Mouse (Mus musculus) E14TG2a.4 (cell line): Measurements from ENCODE around the gene Tor1aip1.
A peak's percentile ranks its signal among the peaks of the same experiment; 100 is the strongest.

Experiments used
- H3K27me3 ChIP-seq: 2 replicates; pipeline ENCODE4 v1.6.1; 2014; ENCODE audit warnings: low read length, control low read depth; ENCODE audit not compliant: insufficient read depth
- H3K36me3 ChIP-seq: 2 replicates; pipeline ENCODE4 v1.6.1; 2014; ENCODE audit warnings: low read length, control low read depth; ENCODE audit not compliant: insufficient read depth
- H3K4me1 ChIP-seq: replicated peaks from 2 replicates; pipeline ENCODE4 v1.6.1; 2014; ENCODE audit warnings: low read depth, low read length, control low read depth
- H3K4me3 ChIP-seq: replicated peaks from 2 replicates; pipeline ENCODE4 v1.5.1; 2014; ENCODE audit warnings: mild to moderate bottlenecking, low read length
- H3K9me3 ChIP-seq: 2 replicates; pipeline ENCODE4 v1.6.1; 2014; ENCODE audit warnings: low read length, control low read depth
- CTCF ChIP-seq: conservative IDR thresholded peaks from 2 replicates; pipeline ENCODE4 v1.5.1; 2014; ENCODE audit warnings: low read length
- NANOG ChIP-seq: IDR thresholded peaks from 2 replicates; pipeline ENCODE4 v1.6.1; 2014; ENCODE audit warnings: borderline replicate concordance, low read length, mixed read lengths
- POU5F1 ChIP-seq: IDR thresholded peaks from 2 replicates; pipeline ENCODE4 v1.6.1; 2014; ENCODE audit warnings: low read length, borderline replicate concordance

Gene Tor1aip1

GRCm38 (mm10) chr1:156066133-156066532 is 29.9 kb upstream of the Tor1aip1 start:
- TF ChIP-seq NANOG (no peak), POU5F1 (no peak), CTCF (no peak)
- Histone ChIP-seq H3K4me1 (peaks cover 35% of the 10 kb centered on the region), H3K9me3 (no peaks in the 10 kb centered on the region), H3K27me3 (no peaks in the 10 kb centered on the region), H3K4me3 (no peak overlapping the region), H3K36me3 (peaks cover 66% of the 10 kb centered on the region)

GRCm38 (mm10) chr1:156062193-156062592 is 25.9 kb upstream of the Tor1aip1 start:
- no peak overlapping the region for H3K4me3 ChIP-seq
- H3K4me1 ChIP-seq = peaks cover 32% of the 10 kb centered on the region
- H3K27me3 ChIP-seq = no peaks in the 10 kb centered on the region
- H3K9me3 ChIP-seq = no peaks in the 10 kb centered on the region
- TF ChIP-seq CTCF (no peak), POU5F1 (no peak), NANOG (no peak)
- H3K36me3 ChIP-seq = peaks cover 83% of the 10 kb centered on the region

GRCm38 (mm10) chr1:156058207-156058606 is 21.9 kb upstream of the Tor1aip1 start:
- Histone ChIP-seq H3K4me1 (peaks cover 29% of the 10 kb centered on the region), H3K4me3 (no peak overlapping the region), H3K27me3 (no peaks in the 10 kb centered on the region), H3K36me3 (peaks cover 77% of the 10 kb centered on the region), H3K9me3 (no peaks in the 10 kb centered on the region)
- TF ChIP-seq NANOG = no peak
- no peak for TF ChIP-seq POU5F1
- no peak for TF ChIP-seq CTCF

- TF ChIP-seq NANOG (no peak), POU5F1 (no peak), CTCF (no peak)
Observed at GRCm38 (mm10) chr1:156046688-156047087, 10.4 kb upstream of the Tor1aip1 start.

GRCm38 (mm10) chr1:156044211-156044611 is 7.9 kb upstream of the Tor1aip1 start:
- Histone ChIP-seq H3K4me3 (no peak overlapping the region), H3K27me3 (no peaks in the 10 kb centered on the region), H3K9me3 (no peaks in the 10 kb centered on the region), H3K36me3 (peaks cover 71% of the 10 kb centered on the region), H3K4me1 (peaks cover 76% of the 10 kb centered on the region)
- TF ChIP-seq POU5F1 (no peak), NANOG (no peak), CTCF (no peak)

More at GRCm38 (mm10) chr1:156046688-156047087, 10.4 kb upstream of the Tor1aip1 start:
- H3K9me3 ChIP-seq = no peaks in the 10 kb centered on the region
- peaks cover 96% of the 10 kb centered on the region for H3K36me3 ChIP-seq
- no peaks in the 10 kb centered on the region for H3K27me3 ChIP-seq
- H3K4me3 ChIP-seq = no peak overlapping the region
- H3K4me1 ChIP-seq = peaks cover 73% of the 10 kb centered on the region

GRCm38 (mm10) chr1:156043027-156043426 is 6.7 kb upstream of the Tor1aip1 start:
- H3K9me3 ChIP-seq = no peaks in the 10 kb centered on the region
- H3K4me3 ChIP-seq = no peak overlapping the region
- TF ChIP-seq POU5F1 = no peak
- peak; percentile 51 for TF ChIP-seq CTCF
- peaks cover 69% of the 10 kb centered on the region for H3K4me1 ChIP-seq
- peaks cover 59% of the 10 kb centered on the region for H3K36me3 ChIP-seq
- H3K27me3 ChIP-seq = no peaks in the 10 kb centered on the region

GRCm38 (mm10) chr1:156042481-156042880 is 6.2 kb upstream of the Tor1aip1 start:
- Histone ChIP-seq H3K36me3 (peaks cover 54% of the 10 kb centered on the region), H3K4me3 (peak overlapping the region; percentile 84), H3K27me3 (no peaks in the 10 kb centered on the region), H3K9me3 (no peaks in the 10 kb centered on the region), H3K4me1 (peaks cover 67% of the 10 kb centered on the region)
- TF ChIP-seq POU5F1 (no peak), CTCF (no peak), NANOG (no peak)

- TF ChIP-seq CTCF (no peak), NANOG (no peak), POU5F1 (no peak)
- peak overlapping the region; percentile 84 for H3K4me3 ChIP-seq
- H3K27me3 ChIP-seq = no peaks in the 10 kb centered on the region
- H3K9me3 ChIP-seq = no peaks in the 10 kb centered on the region
- H3K36me3 ChIP-seq = peaks cover 45% of the 10 kb centered on the region
- peaks cover 71% of the 10 kb centered on the region for H3K4me1 ChIP-seq
Observed at GRCm38 (mm10) chr1:156041451-156042241, 5.4 kb upstream of the Tor1aip1 start.
